Mouse (Mus musculus): ENCODE measurements around the gene Foxf1.

Gene Foxf1

DNA sequence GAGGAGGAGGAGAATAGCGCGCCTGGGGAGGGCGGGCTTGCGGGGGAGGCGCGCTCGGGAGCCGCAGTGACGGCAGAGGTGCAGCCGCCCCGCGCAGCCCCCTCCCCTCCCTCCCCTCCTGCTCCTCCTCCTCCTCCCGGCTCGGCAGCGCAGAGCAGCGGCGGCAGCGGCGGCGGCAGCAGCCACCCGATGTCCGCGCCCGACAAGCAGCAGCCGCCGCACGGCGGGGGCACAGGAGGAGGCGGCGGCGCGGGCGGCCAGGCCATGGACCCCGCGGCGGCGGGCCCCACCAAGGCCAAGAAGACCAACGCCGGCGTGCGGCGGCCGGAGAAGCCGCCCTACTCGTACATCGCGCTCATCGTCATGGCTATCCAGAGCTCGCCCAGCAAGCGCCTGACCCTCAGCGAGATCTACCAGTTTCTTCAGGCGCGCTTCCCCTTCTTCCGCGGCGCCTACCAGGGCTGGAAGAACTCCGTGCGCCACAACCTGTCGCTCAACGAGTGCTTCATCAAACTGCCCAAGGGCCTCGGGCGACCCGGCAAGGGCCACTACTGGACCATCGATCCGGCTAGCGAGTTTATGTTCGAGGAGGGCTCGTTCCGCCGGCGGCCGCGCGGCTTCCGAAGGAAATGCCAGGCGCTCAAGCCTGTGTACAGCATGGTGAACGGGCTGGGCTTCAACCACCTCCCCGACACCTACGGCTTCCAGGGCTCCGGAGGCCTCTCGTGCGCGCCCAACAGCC is at the start of gene Foxf1:
Foxf1 (plus strand) TSS at position 177 of the 742 bp plus-strand sequence.
- no peak for DNase-seq (ENCODE audit: low read depth, low spot score)

DNA sequence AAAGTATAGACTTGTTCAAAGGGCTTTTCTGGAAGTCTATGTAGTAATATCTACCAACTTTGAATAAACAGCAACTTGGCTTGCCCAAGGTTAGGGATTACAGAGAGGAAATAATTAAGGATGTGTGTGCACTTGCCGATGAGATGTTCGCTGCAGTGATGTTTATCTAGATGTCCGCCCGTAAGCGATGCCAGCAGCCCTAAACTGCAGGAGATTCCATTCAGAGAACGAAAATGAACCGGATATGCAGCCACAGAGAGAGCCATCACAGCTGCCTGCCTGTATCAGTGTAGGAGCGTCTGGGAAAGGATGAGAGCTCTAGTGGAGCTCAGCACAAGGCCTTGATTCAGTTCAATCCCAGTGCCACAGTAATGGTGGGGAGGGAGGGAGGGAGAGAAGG is 48.6 kb upstream of the Foxf1 start:
- no peak for DNase-seq (ENCODE audit: low read depth, low spot score)

DNA sequence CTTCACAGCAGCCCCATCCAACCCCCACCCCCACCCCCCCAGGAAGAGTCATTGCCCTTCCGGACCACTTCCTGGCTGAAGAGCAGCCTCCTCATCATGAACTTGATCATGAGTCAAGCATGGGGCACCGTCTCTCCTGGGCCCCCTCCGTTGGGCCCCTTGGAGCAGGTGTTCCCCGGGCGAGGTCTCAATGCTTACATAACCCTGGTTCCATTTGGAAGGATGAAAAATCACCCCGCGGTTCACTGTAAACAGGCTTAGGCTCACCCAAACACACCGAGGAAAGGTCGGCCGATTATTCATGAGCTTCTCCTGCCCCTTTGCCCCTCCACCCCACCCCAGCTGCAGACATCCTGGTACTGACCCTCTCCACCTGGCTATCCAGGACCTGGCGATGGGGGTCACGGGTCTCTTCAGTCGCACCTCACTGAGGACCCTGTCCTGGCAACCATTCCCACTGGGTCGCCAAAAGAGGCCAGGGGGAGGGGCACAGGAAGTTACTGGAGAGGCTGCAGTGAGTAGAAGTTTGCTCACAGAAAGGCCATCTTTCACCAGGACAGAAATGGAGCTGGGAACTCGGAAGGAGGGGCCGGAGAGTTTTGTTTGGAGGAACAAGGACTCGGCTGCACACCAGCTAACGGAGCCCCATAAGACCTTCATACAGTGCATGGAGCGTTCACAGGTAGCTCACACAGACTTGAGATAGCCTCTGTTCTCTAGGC is 40.3 kb upstream of the Foxf1 start:
- no peak for DNase-seq (ENCODE audit: low read depth, low spot score)

DNA sequence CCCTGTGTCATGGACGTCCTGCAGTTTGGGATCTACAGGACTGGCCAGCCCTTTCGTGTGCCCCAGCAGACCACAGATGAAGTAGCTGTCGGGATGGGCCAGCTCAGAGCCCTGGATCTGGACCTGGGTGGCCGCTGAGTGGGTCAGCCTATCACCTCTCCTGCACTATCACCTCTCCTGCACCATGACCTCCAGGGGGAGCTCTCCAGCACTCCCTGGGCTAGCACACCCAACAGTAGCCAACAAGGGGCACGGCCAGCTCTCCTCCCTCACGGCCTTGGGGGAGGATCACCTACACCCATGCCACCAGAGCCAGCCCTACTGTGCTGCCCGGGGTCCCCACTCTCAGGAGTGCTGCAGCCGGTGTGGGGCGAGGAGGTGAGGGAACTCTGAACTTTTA is 36.7 kb upstream of the Foxf1 start:
- DNase-seq (ENCODE audit: low read depth, low spot score): peak; percentile 29

DNA sequence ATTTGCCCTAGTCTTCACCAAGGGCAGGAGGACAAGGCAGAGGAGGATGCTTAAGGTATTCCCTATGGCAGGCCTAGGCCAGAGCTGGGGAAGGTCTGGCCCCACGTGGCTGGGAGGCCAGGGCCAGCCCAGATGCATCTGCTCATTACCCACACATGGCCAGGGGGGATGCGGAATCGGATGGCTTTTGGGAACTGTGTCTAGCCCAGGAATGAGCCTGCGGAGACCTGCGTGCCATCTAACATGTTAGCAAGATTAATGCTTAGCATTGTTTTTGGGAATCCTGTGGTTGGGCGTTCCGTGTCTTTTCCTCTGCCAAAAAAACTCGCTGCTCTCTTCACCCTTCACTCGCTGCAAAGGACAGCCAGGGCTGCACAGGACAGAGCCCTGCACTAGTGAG is 26.1 kb upstream of the Foxf1 start:
- DNase-seq (ENCODE audit: low read depth, low spot score): no peak

DNA sequence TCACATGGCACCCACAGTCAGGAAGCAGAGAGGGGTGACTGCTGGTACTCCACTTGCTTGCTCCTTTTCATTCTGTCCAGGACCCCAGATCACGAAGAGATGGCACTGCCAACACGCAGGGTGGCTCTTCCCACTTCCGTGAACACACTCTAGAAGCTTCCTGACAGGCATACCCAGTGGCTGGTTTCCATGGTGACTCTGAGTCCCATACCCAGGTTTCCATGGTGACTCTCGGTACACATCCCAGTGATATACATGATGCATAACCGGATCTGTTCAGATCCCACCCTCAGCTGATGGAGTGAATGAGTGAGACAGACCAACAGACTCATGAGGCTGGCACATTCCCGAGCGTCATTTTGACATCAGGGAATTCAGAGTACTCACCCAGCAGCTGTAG is 25.1 kb upstream of the Foxf1 start:
- no peak for DNase-seq (ENCODE audit: low read depth, low spot score)

DNA sequence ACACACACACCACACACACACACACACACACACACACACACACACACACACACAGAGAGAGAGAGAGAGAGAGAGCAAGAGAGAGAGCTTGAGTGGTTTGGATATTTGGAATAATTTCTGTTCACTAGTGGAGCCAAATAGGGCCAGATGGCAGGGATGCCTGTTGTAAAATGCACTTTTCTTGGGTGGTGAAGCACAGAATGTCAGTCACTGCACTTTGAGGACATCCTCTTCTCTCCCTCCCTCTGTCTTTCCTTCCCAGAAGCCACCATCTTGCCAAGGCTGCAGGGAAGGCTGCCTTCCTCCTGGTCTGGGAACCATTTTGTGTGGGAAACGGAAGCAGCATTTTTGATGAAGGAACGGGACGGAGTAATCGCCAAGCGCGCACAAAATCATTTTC is 21.7 kb upstream of the Foxf1 start:
- DNase-seq (ENCODE audit: low read depth, low spot score): no peak

DNA sequence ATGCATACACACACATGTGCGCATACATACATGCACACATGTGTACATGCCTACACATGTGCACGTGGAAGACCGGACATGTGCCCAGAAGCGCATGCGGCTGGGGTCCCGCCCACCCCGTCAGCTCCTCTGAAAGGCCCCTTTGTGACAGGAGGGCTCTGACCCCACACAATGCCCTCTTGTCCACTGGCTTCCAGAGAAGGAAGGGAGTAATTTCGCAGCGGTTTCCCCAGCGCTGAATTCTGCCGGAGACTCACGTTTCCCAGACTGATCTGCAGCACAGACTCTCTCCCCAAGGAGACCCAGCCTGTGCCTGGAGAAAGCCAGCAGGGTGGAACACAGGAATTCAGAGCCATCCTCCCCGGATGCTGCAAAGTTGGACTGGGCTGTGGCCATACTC is 20.5 kb upstream of the Foxf1 start:
- no peak for DNase-seq (ENCODE audit: low read depth, low spot score)

DNA sequence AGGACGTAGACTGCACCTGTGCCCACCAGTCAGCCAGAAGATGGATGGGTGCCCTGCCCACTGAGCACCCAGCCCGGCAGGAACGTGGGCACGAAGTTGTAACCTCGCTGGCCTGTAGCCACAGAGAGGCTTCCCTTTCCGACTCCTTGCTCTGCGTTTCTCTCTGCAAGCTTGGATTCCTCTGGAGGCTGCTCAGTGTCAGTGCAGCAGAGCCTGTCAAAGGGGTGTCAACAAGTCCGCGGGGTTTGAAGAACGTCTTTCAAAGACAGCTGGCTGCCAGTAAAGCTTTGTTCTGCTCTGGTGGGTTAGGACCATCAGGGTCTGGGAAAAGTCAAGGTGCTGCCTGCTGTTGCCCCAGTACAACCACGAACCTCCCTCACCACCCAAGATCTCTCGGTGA is 12.7 kb upstream of the Foxf1 start:
- DNase-seq (ENCODE audit: low read depth, low spot score): no peak

DNA sequence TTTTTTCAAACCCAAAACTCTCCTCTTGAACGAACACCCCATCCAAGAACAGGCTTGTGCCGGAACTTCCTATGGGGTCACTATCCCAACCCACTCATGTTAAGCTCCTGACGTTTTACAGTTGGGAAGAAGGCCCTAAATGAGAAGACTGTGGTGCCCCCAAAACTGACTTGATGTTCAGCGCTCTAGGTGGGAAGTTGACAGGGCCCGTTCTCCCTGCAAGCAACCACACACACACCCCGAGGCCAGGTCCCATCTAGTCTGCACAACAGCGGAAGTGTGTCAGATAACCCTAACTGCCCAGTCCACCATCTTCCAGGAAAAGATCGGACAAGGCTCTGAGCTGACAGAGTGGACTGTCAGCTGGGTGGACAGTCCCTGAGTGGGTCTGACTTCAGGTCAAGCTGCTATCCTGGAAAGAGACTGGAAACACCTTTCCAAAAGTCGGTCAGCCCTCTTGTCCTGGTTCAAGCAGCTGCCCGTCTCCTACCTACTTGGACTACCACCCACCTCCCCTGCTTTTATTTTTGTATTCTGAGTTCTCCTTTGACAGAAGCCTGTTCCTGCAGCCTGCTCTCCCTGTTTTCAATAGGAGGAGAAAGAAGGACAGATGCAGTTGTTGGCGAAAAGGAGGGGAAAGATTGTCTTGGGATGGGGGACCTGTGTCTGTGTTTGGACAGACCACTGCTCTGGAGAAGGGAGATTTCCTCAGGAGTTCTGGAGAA is 11.6 kb upstream of the Foxf1 start:
- DNase-seq (ENCODE audit: low read depth, low spot score): no peak

DNA sequence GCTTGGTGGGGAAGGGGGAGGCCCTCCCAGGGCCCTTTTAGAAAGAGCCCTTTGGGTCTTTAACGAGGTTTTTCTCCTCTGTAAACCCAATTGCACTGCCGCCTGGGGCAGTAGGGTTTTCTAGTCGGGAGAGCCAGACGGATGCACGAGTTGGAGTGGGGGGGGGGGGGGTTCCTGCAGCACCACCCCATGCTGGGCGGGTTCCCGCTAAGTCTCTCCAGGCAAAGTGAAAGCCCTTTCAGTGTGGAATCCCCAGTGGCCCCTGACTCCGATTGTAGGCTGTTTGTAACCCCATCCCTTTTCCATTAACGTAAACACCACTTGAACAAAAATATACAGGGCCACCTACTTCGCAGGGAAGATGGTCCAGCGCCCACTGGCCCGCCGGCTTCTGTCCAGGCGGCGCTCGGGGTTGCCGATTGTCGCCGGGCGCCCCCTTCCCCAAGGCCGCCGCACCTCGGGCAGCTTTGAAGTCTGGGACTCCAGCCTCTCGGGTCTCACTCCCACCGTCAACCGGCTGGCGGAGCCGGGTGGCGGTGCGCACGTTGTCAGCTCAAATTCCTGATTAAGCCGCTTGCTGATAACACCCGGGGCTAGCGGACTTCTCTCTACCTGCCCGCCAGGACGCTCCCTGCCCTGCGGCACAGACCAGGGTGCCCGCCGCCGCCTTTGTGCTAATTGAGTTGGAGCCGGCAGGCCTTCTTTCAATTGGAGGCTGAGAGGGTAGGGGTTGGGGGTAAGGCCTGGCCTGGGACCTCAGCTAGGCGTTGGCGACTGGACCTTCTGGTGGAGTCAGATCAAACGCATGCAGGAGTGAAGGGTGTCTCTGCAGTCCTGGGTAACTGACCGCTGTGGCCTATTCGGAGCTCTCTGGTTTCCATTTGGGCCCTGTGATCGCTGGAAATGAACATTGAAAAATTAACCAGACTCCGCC is 10.7 kb upstream of the Foxf1 start:
- no peak for DNase-seq (ENCODE audit: low read depth, low spot score)

DNA sequence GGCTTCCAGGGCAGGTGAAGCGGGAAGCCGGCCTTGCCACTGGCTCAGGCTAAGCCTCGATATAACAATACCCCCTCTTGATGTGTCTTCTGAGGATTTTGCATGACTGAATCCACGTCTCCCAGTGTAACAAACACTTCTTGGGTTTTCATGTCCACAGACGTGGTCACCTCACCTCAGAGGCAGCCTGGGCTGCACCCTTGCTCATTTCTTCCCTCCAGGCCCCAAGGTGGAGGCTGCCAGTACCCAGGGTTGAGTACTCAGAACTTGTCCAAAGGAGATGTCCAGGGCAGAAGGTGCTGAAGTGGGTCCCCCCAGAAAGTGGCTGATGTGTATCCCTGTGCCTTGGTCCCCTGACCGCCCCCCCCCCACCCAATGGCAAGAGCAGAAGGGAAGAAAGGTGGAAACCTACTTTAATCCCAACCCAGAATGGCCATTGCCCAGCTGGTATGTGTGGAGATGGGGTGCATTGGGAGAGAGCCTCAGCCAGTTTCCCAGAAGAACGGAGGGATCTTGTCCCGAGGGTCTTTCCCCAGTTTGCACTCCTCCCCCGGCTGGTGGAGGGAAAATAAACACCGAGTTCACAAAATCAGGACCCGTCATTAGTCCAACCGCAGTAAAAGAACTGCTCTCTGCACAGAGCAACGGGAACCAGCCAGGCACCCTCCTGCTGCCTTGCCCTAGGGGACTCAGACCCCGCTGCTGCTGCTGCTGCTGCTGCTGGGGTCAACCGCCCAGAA is 9.9 kb upstream of the Foxf1 start:
- no peak for DNase-seq (ENCODE audit: low read depth, low spot score)

DNA sequence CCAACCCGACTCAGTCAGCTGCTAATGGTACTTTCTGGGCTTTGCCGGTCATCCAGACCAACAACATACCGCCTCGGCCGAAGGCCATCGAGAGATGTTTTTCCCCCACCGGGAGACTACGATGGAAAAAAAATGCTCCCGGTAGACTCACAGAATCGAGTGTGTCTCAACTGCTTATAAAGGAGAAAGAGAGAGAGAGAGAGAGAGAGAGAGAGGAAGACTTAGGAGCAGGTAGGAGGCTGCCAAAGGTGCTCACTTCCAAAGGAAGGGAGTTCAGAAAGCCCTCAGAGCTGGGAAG is 9.4 kb upstream of the Foxf1 start:
- DNase-seq (ENCODE audit: low read depth, low spot score): no peak

DNA sequence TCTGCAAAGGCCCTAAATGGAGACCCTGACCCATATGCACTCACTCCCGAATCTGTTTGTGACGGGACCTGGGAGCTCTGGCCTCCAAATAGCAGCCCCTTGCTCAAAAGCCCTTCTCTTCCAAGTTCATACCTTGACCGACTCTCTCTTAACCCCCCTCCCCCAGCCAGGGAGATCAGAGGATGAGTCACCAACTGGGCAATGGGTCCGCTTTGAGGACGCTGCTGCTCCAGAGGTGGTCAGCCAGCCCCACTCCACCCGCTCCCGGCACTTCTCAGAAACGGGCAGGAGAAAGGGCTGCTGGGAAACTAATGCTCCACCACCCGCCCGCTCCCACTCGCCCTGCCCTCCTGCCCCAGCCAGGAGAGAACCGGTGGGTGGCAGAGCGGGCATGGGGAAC is 8.2 kb upstream of the Foxf1 start:
- no peak for DNase-seq (ENCODE audit: low read depth, low spot score)

DNA sequence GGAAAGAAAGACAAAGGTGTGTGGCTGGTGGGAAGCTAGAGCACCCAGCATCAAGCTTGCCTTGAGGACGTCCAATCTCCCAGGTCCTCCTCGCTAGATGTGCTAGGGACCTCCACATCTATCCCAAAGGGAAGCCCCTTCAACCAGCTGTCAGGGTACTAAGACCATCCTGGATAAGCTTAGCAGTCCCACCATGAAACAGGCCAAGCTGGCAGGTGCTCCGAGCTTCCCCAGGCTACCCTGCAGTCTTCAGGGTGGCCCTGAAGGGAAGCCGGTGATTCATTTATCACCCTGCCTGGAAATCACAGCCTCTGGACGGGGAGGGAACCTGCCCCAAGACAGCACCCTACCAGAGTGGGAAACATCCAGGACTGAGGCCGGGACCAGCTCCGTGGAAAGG is 7.6 kb upstream of the Foxf1 start:
- DNase-seq (ENCODE audit: low read depth, low spot score): no peak

DNA sequence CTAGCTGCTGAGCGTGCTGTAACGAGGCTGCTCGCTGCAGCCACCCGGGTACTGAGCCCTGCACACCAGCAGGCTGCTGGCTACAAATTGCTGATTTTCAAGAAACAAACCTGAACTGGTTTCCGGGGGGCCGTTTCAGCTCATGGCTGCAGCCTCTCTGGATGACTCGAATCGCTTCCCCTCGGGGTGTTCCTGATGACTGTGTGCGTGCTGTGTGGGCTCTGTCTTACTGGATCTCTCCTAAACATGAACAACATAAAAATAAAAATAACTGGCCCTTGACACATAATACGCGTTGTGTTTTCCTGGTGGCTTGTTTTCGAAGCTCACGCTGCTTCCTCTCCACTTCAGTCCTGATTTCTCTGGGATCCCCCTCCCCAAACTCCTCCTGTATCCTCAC is 5.5 kb upstream of the Foxf1 start:
- no peak for DNase-seq (ENCODE audit: low read depth, low spot score)

DNA sequence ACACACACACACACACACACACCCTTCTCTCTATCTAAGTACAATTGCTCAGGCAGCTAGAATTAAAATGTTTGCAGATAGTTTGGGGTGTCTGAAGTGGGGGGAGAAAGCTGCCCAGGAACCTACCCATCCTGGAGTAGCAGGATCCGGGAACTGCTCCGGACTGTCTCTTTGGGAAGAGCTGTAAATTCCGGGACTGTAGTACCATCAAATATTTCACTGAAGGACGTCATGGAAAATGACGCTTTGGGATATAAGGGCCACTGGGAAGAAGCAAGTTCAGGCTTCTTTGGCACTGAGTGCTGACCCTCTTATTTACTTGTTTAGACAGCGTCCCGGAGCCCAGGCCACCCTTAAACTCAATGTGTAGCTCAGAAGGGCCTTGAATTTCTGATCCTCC is 5.0 kb upstream of the Foxf1 start:
- DNase-seq (ENCODE audit: low read depth, low spot score): no peak

DNA sequence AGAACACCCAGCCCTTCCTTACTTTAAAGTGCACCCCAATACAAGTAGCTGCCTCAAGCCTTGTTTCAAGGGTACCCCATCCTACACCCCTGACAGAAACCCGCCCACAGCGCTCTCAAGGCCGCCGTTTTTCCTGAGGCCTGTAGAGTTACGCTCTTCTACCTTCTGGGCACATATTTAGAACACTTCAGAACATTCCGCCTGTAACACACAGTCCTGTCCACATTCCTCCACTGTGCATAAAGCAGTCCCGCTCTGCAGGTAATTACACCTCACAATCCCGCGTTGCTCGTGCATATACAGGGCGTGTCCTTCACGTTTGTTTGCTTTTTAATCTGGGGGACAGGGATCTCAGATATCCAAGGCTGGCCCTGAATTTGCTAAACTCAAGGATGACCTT is 4.2 kb upstream of the Foxf1 start:
- DNase-seq (ENCODE audit: low read depth, low spot score): no peak

DNA sequence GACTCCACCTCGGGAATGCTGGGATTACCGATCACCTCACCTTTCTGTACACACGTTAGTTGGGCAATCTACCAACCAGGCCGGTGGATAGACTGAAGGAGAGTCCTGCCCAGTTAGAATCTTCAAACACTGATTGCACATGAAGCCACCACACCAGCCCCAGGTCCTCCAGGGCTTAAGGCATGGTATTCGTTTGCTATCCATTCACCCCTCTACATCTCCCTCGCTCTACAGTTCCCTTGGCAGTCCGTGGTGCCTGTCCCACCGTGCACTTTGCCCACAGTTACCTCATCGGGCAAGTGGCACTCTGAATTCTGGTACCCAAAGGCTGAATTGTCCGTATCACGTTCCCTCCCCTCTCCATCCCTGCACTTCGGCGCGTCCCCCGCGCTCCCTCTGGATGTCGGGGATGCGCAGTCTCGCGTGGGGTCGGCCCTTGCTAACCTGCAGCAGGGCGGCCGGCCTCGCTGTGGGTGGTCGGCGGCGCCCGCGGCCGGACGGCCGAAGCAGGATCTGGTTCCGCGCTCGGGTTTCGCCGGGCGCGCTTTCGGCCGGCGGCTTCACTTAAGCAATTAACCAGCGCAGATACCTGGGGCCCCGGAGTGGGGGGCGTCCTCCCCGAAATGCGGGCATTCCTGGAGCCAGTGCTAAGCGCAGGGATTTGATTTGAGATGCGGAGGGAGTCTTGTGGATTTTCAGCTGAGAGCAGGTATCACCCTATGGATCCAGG is 3.7 kb upstream of the Foxf1 start:
- DNase-seq (ENCODE audit: low read depth, low spot score): no peak

DNA sequence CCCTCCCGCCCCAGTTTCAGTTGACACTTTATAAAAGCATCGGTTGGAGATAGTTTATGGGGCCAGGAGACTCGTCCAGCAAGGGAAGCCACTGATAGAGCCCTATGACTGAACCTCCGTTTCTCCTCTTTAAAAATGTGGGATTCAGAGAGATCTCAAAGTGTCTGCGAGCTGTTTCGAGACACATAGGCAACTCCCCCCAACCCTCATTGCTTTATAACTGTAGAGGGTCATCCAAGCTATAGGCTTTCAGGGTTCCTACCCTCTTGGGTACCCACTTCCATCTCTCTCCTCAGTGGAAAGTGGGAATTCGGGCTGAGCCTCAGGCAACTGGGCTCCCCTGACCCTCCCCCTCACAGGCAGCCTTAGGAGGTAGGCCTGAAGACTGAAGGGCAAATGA is 2.8 kb upstream of the Foxf1 start:
- no peak for DNase-seq (ENCODE audit: low read depth, low spot score)
